Mouse (Mus musculus): ENCODE measurements around the gene Wdr6. TPM values are rescaled to one million over a fixed set of nuclear protein-coding genes. Genes with fewer than 3 reads are reported as not detected.

Gene Wdr6
- polyA plus RNA-seq, 1 experiment from 2014 or later = 279 TPM

DNA sequence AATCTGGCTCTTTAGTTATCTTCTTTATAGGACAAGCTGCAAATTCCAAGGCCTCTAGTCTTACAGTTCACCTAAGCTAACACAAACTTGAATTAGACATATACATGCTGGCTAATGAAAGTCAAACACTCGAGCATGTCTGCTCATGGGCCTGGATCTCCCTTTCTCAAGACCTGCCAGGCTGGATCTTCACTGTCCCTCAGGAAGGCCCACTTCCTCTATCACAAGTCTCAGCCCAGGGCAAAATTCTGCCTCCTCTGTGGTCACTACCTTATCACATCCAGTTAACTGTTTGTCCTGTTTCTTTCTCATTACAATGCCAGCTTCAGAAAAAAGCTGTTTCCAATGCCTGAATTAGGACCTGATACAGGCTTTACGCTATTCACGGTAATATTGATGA is 15.8 kb upstream of the Wdr6 start:
- Histone ChIP-seq H3K9me3 (replicated peaks) (no peaks in the 10 kb centered on the region), H3K27me3 (replicated peaks) (no peaks in the 10 kb centered on the region), H3K36me3 (0 out of 2 replicates have a peak, but pooled peaks cover 2% of the 10 kb centered on the region), H3K27ac (replicated peaks) (no peak overlapping the region), H3K4me1 (peaks cover 23% of the 10 kb centered on the region), H3K4me3 (replicated peaks) (no peak overlapping the region), H3K4me2 (no peak overlapping the region), H3K9ac (replicated peaks) (no peak overlapping the region)
- ATAC-seq (ENCODE audit: low FRiP score) = no peak
- 86% methylated on average over 3 of the region's 3 CpGs for WGBS

DNA sequence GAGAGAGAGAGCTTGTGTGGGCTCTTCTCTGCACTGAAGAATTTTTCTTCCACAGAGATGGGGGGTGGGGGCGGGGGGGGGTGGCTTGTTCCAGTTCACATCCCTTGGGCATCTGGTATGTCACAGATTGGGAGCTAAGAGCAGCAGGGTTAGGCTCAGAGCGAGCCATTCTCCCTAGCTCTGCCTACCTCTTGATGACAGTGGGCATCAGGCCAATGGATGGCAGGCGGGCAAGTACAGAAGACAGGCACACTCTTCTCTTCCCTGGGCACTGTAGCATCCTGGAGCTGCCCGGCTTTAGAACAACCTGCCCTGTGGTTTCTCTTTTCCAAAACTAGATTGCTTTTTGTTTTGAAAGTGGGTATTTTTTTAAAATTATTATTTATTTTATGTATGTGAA is 12.9 kb upstream of the Wdr6 start:
- WGBS = 76% methylated on average over 4 of the region's 4 CpGs
- H3K27ac ChIP-seq (replicated peaks) = no peak overlapping the region
- H3K4me1 ChIP-seq = peaks cover 39% of the 10 kb centered on the region
- no peak overlapping the region for H3K4me3 ChIP-seq (replicated peaks)
- no peaks in the 10 kb centered on the region for H3K27me3 ChIP-seq (replicated peaks)
- no peak overlapping the region for H3K9ac ChIP-seq (replicated peaks)
- H3K4me2 ChIP-seq = no peak overlapping the region
- no peak for ATAC-seq (ENCODE audit: low FRiP score)
- no peaks in the 10 kb centered on the region for H3K9me3 ChIP-seq (replicated peaks)
- H3K36me3 ChIP-seq = 0 out of 2 replicates have a peak, but pooled peaks cover 2% of the 10 kb centered on the region

DNA sequence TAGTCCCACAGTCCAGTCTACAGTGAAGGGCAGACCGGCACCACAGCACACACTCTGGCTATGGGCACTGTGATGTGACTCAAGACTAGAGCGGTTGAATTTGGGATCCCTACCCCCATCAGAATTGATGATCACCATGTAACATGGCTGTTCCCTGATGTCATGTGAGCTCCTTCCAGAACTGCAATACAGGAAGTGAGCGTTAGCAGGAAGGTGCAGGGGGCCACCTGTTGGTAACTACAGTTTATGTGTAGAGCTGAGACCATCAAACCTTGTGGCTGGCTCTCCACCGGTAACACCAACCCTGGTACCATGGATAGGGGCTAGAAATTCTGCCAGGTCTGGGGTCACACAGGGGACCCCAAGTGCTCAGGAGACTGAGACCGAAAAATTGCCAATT is 10.7 kb upstream of the Wdr6 start:
- H3K4me1 ChIP-seq = peaks cover 38% of the 10 kb centered on the region
- 0 out of 2 replicates have a peak, but pooled peaks cover 2% of the 10 kb centered on the region for H3K36me3 ChIP-seq
- H3K4me2 ChIP-seq = no peak overlapping the region
- no peaks in the 10 kb centered on the region for H3K27me3 ChIP-seq (replicated peaks)
- 76% methylated on average over 5 of the region's 5 CpGs for WGBS
- no peak overlapping the region for H3K4me3 ChIP-seq (replicated peaks)
- H3K27ac ChIP-seq (replicated peaks) = peak overlapping the region; percentile 97
- H3K9me3 ChIP-seq (replicated peaks) = no peaks in the 10 kb centered on the region
- H3K9ac ChIP-seq (replicated peaks) = no peak overlapping the region
- ATAC-seq (ENCODE audit: low FRiP score) = no peak

DNA sequence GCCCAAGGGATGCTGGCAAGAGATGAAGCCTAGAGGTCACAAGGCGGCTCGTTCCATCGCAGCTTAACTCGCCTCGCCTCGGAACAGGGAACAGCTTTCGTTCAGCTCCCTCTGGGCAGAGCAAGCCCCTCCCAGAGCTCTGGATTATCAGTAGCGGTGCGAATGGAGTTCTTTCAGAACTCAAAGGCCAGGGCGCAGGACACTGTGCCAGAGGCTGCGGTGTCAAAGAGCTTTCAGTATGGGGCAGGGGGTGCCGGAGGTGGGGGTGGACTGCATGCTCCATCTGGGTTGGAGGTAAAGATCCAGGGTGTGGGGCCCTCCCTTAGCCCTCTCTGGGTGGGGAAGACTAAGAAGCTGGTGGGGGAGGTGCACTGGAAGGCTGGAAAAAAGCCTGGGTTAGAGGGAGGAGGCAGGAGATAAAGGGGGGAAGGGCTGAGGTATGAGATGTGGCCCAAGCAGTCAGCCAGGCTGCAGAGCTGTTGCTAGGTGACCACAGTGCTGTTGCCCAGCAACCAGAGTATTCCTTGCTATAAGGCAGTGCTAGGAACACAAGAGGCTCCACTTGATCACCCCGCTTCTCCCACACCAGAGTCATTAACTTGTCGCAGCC is 9.1 kb upstream of the Wdr6 start:
- no peaks in the 10 kb centered on the region for H3K27me3 ChIP-seq (replicated peaks)
- ATAC-seq (ENCODE audit: low FRiP score) = peak; percentile 98
- H3K9me3 ChIP-seq (replicated peaks) = no peaks in the 10 kb centered on the region
- 2% methylated on average over 14 of the region's 14 CpGs for WGBS
- peak overlapping the region; percentile 23; the same call in 1 of the 2 replicates for H3K4me3 ChIP-seq (replicated peaks)
- peaks cover 38% of the 10 kb centered on the region for H3K4me1 ChIP-seq
- H3K4me2 ChIP-seq = peak overlapping the region; percentile 58
- peak overlapping the region; percentile 97 for H3K27ac ChIP-seq (replicated peaks)
- peak overlapping the region; percentile 31; the same call in 1 of the 2 replicates for H3K9ac ChIP-seq (replicated peaks)
- 0 out of 2 replicates have a peak, but pooled peaks cover 2% of the 10 kb centered on the region for H3K36me3 ChIP-seq

DNA sequence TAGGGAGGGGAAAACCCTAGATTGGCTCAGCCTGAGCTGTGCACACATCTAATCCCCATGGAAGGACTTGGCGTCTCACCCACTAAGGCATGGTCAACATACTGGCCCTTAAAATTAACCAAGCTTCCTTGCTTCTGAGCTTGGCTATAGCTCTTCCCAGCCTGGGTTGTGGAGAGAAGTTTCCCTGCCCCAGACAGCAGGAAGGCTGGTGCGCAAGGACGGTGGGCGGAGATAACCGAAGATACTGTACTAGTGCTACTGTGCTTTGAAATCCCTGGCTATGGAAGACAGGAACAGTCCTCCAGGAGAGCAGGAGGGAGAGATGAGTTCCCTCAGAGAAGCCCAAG is 778 bp upstream of the Wdr6 start:
- H3K4me2 ChIP-seq = peak overlapping the region; percentile 67
- H3K4me1 ChIP-seq = peaks cover 49% of the 10 kb centered on the region
- peak overlapping the region; percentile 73 for H3K4me3 ChIP-seq (replicated peaks)
- 64% methylated on average over 5 of the region's 5 CpGs for WGBS
- no peaks in the 10 kb centered on the region for H3K9me3 ChIP-seq (replicated peaks)
- no peaks in the 10 kb centered on the region for H3K27me3 ChIP-seq (replicated peaks)
- ATAC-seq (ENCODE audit: low FRiP score) = no peak
- H3K9ac ChIP-seq (replicated peaks) = peak overlapping the region; percentile 54
- peaks cover 32% of the 10 kb centered on the region for H3K36me3 ChIP-seq
- H3K27ac ChIP-seq (replicated peaks) = peak overlapping the region; percentile 97

DNA sequence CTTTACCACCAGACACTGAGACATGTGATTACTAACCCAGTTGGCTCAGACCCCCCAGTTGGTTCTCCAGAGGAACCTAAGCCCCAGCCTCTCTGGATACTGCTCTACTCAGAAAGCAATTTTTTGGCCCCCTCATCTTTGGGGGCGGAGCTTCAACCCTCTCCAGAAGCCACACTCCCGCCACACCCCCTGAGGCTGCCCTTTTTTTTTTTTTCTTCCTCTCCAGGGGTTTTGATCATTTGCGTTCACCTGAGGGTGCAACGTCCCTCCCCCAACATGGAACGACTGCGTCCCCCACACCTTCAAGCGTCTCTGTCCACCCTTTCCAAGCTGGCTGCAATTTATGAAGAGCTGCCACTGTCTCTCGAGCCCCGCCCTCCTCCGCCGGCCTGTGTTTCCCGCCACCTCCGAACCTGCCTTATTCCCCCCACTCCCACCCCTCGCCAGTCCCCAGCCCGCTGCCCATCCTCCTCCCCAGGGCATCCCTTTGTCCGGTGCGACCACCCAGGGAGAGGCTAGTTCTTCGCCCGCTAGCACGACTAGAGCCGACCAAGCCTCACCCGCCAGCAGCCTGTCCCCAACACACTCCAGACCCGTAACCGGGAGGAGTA is 500 bp downstream of the Wdr6 start:
- no peaks in the 10 kb centered on the region for H3K27me3 ChIP-seq (replicated peaks)
- H3K9ac ChIP-seq (replicated peaks) = peak overlapping the region; percentile 82
- under 1% methylated on average over 24 of the region's 24 CpGs for WGBS
- peak overlapping the region; percentile 67 for H3K4me2 ChIP-seq
- H3K36me3 ChIP-seq = peaks cover 45% of the 10 kb centered on the region
- peak overlapping the region; percentile 97 for H3K27ac ChIP-seq (replicated peaks)
- peaks cover 62% of the 10 kb centered on the region for H3K4me1 ChIP-seq
- H3K4me3 ChIP-seq (replicated peaks) = peak overlapping the region; percentile 73
- peak; percentile 37 for ATAC-seq (ENCODE audit: low FRiP score)
- H3K9me3 ChIP-seq (replicated peaks) = no peaks in the 10 kb centered on the region

DNA sequence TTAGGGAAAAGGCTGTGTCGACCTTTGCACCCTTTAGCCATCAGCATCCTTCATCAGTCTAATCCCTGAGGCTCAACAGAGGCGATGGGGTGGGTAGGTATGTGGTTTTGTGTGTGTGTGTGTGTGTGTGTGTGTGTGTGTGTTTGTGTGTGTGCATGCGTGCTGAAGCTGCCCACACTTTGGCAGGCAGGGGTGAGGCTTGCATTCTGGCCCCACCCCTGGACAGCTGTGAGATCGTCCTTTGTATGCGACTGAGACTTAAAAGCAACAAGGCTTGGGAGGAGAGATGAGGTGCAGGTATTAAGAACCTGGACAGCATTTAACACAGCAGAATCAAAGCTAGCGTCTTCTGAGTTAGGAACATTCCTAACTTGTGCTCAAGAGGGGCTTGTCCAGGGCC is 1.5 kb downstream of the Wdr6 start:
- ATAC-seq (ENCODE audit: low FRiP score) = no peak
- Histone ChIP-seq H3K27me3 (replicated peaks) (no peaks in the 10 kb centered on the region), H3K4me1 (peaks cover 68% of the 10 kb centered on the region), H3K9me3 (replicated peaks) (no peaks in the 10 kb centered on the region), H3K9ac (replicated peaks) (peak overlapping the region; percentile 82), H3K4me2 (peak overlapping the region; percentile 67), H3K36me3 (peaks cover 47% of the 10 kb centered on the region), H3K4me3 (replicated peaks) (peak overlapping the region; percentile 73), H3K27ac (replicated peaks) (0 out of 2 replicates have a peak overlapping the region, but pooled peaks have one; percentile 97)
- WGBS = 57% methylated on average over 6 of the region's 6 CpGs

DNA sequence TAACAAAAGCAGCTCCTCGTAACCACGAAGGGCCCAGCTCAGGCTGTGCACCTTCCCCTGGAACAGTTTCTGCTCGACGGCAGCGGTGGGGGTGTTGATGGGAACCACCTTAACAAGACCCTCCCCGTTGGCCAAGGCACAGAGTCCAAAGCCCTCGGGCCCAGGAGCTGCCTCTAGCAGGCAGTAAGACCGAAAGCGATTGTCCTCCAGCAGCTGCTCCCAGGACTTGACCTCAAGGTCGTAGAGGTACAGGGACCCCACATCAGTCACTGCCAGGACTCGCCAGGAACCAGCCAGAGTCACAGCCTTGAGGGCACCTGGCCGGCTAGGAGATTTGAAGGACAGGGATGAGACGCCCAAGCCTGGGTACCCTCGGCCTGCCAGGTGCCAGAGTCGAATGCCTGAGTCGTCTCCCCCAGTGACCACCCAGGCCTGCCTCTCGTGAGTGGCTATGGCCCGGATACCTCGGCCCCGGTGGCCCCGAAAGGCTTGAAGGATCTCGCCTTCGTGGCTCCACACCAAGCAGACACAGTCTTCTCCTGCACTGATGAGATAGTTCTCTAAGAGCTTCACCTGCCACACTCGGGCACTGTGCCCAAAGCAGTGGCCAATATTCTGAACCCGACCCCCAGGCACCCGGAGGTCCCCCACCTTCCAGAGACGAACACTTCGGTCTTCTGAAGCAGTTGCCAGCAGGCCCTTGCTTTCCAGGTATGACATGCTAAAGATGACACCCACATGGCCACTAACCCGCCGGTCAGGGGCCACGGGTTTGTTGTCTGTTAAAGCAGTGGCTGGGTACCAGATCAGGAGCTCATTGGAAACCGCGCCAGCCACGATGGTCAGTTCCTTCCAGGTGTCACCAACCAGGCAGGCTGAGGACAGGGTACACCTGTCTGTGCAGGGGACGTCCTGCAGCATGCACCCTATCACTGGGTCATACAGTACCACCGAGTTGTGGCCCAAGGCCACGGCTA is 2.9 kb downstream of the Wdr6 start:
- H3K27ac ChIP-seq (replicated peaks) = no peak overlapping the region
- H3K27me3 ChIP-seq (replicated peaks) = no peaks in the 10 kb centered on the region
- peak overlapping the region; percentile 67 for H3K4me2 ChIP-seq
- H3K9me3 ChIP-seq (replicated peaks) = no peaks in the 10 kb centered on the region
- H3K4me1 ChIP-seq = peaks cover 73% of the 10 kb centered on the region
- H3K36me3 ChIP-seq = peaks cover 51% of the 10 kb centered on the region
- no peak for ATAC-seq (ENCODE audit: low FRiP score)
- H3K4me3 ChIP-seq (replicated peaks) = no peak overlapping the region; the same call in 1 of the 2 replicates
- peak overlapping the region; percentile 14; the same call in 1 of the 2 replicates for H3K9ac ChIP-seq (replicated peaks)
- 86% methylated on average over 37 of the region's 37 CpGs for WGBS

DNA sequence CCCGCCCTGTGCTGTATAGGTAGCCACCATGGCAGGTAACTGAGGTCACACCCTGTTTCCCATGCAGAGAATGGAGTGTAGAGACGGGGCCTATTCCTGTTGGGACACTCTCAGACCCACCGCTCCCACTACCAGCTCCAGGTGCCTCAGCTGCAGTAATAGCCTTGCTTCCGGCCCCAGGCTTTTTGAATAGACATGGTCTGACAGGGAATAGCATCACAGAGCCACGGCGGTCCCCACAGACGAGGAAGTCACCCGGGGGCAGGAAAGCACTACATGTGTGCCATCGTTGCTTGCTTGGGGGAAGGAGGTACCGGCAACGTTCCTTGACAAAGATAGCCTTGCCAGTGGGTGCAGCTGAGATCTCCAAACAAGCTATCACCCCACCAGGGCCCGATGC is 3.6 kb downstream of the Wdr6 start:
- H3K9me3 ChIP-seq (replicated peaks) = no peaks in the 10 kb centered on the region
- H3K4me2 ChIP-seq = peak overlapping the region; percentile 67
- peaks cover 79% of the 10 kb centered on the region for H3K4me1 ChIP-seq
- H3K27ac ChIP-seq (replicated peaks) = no peak overlapping the region
- no peaks in the 10 kb centered on the region for H3K27me3 ChIP-seq (replicated peaks)
- 0 out of 2 replicates have a peak overlapping the region, but pooled peaks have one; percentile 14 for H3K9ac ChIP-seq (replicated peaks)
- peaks cover 49% of the 10 kb centered on the region for H3K36me3 ChIP-seq
- no peak for ATAC-seq (ENCODE audit: low FRiP score)
- H3K4me3 ChIP-seq (replicated peaks) = no peak overlapping the region
- WGBS = 80% methylated on average over 12 of the region's 12 CpGs

DNA sequence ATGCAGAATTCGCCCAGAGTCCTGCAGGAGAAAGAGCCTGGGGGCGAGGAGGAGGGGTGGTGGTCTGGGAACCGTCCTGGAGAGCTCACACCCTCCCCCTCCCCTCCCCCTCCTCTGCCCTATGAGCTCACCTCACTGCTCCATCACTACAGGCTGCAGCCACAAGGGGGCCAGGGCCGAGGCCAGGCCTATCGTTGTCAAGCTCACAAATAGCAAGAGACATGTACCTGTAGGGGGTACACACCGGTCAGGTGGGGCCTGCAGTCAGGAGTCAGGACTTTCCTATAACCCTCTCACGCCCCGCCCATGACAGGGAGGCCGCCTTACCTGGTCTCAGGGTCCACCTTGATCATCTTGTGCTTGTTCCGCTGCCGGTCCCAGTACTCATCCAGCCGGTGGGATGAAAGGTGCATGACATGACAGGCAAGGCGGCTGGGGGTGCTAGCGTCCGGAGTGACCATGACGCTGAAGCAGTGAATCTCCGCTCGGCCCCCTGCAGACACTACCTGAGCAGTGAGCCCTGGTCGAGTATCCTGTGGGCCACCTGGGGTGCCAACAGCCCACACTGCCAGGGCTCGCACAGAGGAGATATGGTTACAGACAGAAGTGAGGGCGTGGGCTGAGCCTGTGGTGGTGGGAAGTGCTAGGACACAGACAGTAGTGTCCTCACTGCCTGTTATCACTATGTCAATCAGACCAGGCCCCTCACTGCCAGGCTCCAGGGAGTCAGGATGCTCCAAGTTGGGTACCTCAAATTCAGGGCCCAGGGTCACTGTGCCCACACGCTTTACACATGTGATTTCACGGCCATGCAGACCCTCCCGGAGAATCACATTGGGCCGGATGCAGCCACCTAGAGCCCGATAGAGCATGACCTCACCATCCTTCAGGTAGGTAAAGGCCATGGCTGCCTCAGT is 4.5 kb downstream of the Wdr6 start:
- Histone ChIP-seq H3K27ac (replicated peaks) (no peak overlapping the region), H3K4me3 (replicated peaks) (no peak overlapping the region), H3K9ac (replicated peaks) (no peak overlapping the region; the same call in 1 of the 2 replicates), H3K9me3 (replicated peaks) (no peaks in the 10 kb centered on the region), H3K36me3 (peaks cover 49% of the 10 kb centered on the region), H3K4me1 (peaks cover 77% of the 10 kb centered on the region), H3K4me2 (peak overlapping the region; percentile 22; the same call in 1 of the 2 replicates), H3K27me3 (replicated peaks) (no peaks in the 10 kb centered on the region)
- 55% methylated on average over 26 of the region's 26 CpGs for WGBS
- ATAC-seq (ENCODE audit: low FRiP score) = no peak

DNA sequence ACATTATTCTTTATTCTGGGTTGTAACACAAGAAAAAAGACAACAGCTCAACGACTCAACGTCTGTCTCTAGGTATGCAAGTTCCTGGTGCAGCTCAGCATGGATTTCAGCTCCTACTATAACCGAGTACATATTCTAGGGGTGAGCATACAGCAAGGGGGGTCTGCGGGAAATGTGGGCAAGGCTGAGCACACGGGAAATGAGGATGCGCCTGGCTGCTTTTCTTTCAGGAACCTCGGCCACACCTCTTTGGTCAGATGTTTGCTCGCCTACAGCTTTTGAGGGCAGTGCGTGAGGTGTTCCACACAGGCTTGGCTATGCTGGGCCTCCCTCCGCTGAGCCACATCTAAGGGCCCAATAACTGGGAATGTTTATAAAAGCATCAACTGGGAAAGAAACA is 6.2 kb downstream of the Wdr6 start:
- H3K9me3 ChIP-seq (replicated peaks) = no peaks in the 10 kb centered on the region
- no peak overlapping the region for H3K4me2 ChIP-seq
- H3K27ac ChIP-seq (replicated peaks) = no peak overlapping the region
- peaks cover 49% of the 10 kb centered on the region for H3K36me3 ChIP-seq
- H3K4me1 ChIP-seq = peaks cover 83% of the 10 kb centered on the region
- H3K27me3 ChIP-seq (replicated peaks) = no peaks in the 10 kb centered on the region
- no peak overlapping the region for H3K4me3 ChIP-seq (replicated peaks)
- ATAC-seq (ENCODE audit: low FRiP score) = no peak
- WGBS = 88% methylated on average over 10 of the region's 10 CpGs
- no peak overlapping the region for H3K9ac ChIP-seq (replicated peaks)

Measured in neural tube, embryonic 15.5 days (tissue).